Mouse (Mus musculus) intestine, embryonic 16.5 days (tissue): ENCODE data around the gene Ube3a. TPM values are rescaled to one million over a fixed set of nuclear protein-coding genes. Genes with fewer than 3 reads are reported as not detected.

Source experiments
- ATAC-seq: fragments of 200-750 bp; cut with Nextera tagmentation; 2 replicates; pipeline ENCODE4 v1.8.0; 2017; ENCODE audit warnings: moderate TSS enrichment, moderate library complexity
- H3K27ac ChIP-seq: fragments of 300-500 bp; sonication (generic); 2 replicates; pipeline ENCODE4 v1.5.1; 2014; ENCODE audit warnings: mild to moderate bottlenecking, low read length
- H3K27me3 ChIP-seq: fragments of 300-500 bp; sonication (generic); replicated peaks from 2 replicates; pipeline ENCODE4 v1.6.1; 2014; ENCODE audit warnings: low read length, control low read depth, mixed read lengths; ENCODE audit not compliant: control insufficient read depth, insufficient read depth
- H3K36me3 ChIP-seq: fragments of 300-500 bp; sonication (generic); 2 replicates; pipeline ENCODE4 v1.6.1; 2014; ENCODE audit warnings: low read length, control low read depth; ENCODE audit not compliant: control insufficient read depth, insufficient read depth
- H3K4me1 ChIP-seq: fragments of 300-500 bp; sonication (generic); 2 replicates; pipeline ENCODE4 v1.6.1; 2014; ENCODE audit warnings: low read length, control low read depth, mixed read lengths; ENCODE audit not compliant: control insufficient read depth, insufficient read depth
- H3K4me2 ChIP-seq: fragments of 300-500 bp; sonication (generic); 2 replicates; pipeline ENCODE4 v1.6.1; 2014; ENCODE audit warnings: low read depth, low read length, control low read depth
- H3K4me3 ChIP-seq: fragments of 300-500 bp; sonication (generic); 2 replicates; pipeline ENCODE4 v1.5.1; 2014; ENCODE audit warnings: mild to moderate bottlenecking, low read length
- H3K9ac ChIP-seq: fragments of 300-500 bp; sonication (generic); 2 replicates; pipeline ENCODE4 v1.6.1; 2014; ENCODE audit warnings: low read depth, low read length
- H3K9me3 ChIP-seq: fragments of 300-500 bp; sonication (generic); 2 replicates; pipeline ENCODE4 v1.6.1; 2016; ENCODE audit warnings: low read length, control low read depth; ENCODE audit not compliant: control insufficient read depth
- WGBS: fragments of 180-500 bp; shearing (Covaris S2); extraction: QIAGEN DNeasy Blood & Tissue Kit; methylation state at CpG from one replicate; pipeline ENCODE4 v1.1.7; 2014; 5-methylcytosine and 5-hydroxymethylcytosine counted together
- polyA plus RNA-seq: library from polyadenylated mRNA; unstranded; fragments of >200 nt; fragmentation: Nextera tagmentation; extraction: Ambion mirVana; gene quantifications from 2 replicates; pipeline ENCODE4 v1.2.1, GENCODE M21; 2015

Ube3a gene
- polyA plus RNA-seq, 1 experiment from 2014 or later, result 95.0 TPM

DNA sequence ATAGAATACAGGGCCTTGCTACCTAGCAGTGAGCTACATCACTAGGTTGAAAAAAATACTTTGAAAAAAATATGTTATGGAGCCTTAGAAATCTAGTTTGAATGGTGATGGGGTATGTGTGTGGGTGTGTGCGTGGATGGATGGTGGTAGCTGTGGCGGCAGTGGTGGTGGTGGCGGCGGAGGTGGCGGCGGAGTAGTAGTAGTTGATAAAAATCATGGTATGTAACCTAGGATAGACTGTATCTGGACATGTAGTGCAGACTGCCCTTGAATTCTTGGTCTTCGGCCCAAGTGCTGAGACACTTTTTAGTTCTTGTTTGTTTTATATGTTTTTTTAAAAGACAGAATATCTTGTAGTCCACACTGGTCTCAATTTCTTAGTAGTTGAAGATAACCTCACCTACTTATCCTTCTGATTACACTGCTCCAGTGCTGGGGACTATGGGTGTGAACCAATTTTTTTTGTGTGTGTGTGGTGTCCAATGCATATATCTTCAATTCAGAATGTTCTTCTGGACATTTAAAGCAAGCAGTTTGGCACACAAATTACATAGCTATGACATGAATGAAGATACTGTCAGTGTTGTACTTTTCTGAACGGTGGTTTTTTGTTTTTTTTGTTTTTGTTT lies 6.3 kb downstream of the Ube3a start:
- Histone ChIP-seq H3K9me3 (no peaks in the 10 kb centered on the region), H3K4me1 (peaks cover 3% of the 10 kb centered on the region; the same call in 1 of the 2 replicates), H3K4me2 (no peak overlapping the region), H3K4me3 (no peak overlapping the region), H3K36me3 (no peaks in the 10 kb centered on the region), H3K9ac (no peak overlapping the region), H3K27me3 (no peaks in the 10 kb centered on the region), H3K27ac (no peak overlapping the region)
- no peak for ATAC-seq
- WGBS, result 95% methylated on average over 8 of the region's 8 CpGs

DNA sequence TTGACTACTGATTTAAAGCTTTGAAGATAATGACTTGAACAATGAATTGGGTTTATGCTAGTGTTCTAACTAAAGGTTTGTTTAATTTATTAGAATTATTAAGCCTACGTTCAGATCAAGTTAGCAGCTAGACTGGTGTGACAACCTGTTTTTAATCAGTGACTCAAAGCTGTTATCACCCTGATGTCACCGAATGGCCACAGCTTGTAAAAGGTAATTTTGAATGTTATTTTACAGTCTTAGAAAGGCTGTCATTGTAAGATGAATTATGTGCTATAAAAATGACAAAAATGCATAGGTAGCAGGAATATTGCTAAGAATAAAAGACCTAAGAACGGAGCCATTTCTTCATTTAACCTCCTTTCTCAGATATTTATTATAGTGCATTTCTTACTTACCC lies 14.7 kb downstream of the Ube3a start:
- WGBS, result 56% methylated on average over 3 of the region's 3 CpGs
- peak; percentile 63 for ATAC-seq

DNA sequence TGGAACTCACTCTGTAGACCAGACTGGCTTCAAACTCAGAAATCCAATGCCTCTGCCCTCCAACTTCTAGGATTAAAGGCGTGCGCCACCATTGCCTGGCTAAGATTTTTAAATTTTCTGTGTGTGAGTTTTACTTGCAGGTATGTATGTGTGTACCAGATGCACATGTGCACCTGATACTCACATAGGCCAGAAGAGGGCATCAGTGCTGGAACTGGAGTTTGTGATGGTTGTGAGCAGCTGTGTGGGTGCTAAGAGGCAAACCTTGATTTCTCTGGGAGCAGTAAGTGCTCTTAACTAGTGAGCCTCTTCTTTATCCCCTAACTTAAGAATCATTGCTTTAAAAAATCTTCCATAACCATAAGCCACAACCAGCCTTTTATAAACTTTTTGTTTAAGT lies 17.0 kb downstream of the Ube3a start:
- Histone ChIP-seq H3K4me1 (no peaks in the 10 kb centered on the region), H3K27ac (no peak overlapping the region), H3K9ac (no peak overlapping the region), H3K36me3 (no peaks in the 10 kb centered on the region), H3K4me2 (no peak overlapping the region), H3K9me3 (no peaks in the 10 kb centered on the region), H3K27me3 (no peaks in the 10 kb centered on the region), H3K4me3 (no peak overlapping the region)
- ATAC-seq, result no peak
- WGBS, result 93% methylated on average over 2 of the region's 2 CpGs

More for the DNA sequence above, 14.7 kb downstream of the Ube3a start:
- Histone ChIP-seq H3K27me3 (no peaks in the 10 kb centered on the region), H3K27ac (no peak overlapping the region), H3K4me3 (no peak overlapping the region), H3K36me3 (no peaks in the 10 kb centered on the region), H3K4me1 (no peaks in the 10 kb centered on the region), H3K4me2 (no peak overlapping the region), H3K9me3 (no peaks in the 10 kb centered on the region), H3K9ac (no peak overlapping the region)

DNA sequence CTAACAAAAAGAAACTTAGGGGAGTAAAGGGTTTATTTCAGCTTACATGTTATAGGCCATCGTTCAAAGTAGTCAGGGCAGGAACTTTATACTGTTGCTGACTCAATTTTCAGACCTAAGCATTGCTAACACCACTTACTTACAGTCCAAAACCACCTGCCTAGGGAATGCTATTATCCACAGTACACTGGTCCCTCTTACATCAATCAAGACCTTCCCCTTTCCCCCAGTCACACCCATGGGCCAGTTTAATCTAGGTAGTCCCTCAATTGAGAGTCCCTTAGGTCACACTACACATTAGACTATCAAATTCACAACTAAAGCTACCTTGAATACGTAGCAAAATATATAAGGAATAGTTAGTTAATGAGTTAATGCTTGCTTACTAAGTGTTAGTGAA lies 24.8 kb downstream of the Ube3a start:
- no peak overlapping the region for H3K4me2 ChIP-seq
- H3K36me3 ChIP-seq, result peaks cover 7% of the 10 kb centered on the region; the same call in 1 of the 2 replicates
- no peak overlapping the region for H3K27ac ChIP-seq
- H3K4me1 ChIP-seq, result no peaks in the 10 kb centered on the region
- H3K9ac ChIP-seq, result no peak overlapping the region
- no peak overlapping the region for H3K4me3 ChIP-seq
- ATAC-seq, result no peak
- no peaks in the 10 kb centered on the region; the same call in 1 of the 2 replicates for H3K9me3 ChIP-seq
- WGBS, result 97% methylated on average over 2 of the region's 2 CpGs
- H3K27me3 ChIP-seq, result no peaks in the 10 kb centered on the region

DNA sequence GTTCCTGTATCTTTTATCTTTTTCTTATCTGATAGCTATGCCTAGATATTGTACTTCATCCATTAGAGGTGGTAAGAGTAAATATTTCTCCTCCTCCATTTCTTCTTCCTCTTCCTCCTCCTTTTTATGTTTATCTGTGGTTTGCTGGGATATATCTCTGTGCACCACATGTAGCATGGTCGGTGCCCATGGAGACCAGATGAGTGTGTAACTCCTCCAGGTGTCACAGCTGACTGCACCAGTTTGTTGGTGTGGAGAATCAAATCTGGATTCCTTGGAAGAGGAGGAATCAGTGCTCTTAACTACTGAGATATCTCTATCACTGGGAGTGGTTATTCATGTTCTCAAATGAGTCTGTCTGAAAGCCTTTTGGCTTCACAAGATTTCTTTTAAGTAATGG lies 37.0 kb downstream of the Ube3a start:
- ATAC-seq, result no peak

DNA sequence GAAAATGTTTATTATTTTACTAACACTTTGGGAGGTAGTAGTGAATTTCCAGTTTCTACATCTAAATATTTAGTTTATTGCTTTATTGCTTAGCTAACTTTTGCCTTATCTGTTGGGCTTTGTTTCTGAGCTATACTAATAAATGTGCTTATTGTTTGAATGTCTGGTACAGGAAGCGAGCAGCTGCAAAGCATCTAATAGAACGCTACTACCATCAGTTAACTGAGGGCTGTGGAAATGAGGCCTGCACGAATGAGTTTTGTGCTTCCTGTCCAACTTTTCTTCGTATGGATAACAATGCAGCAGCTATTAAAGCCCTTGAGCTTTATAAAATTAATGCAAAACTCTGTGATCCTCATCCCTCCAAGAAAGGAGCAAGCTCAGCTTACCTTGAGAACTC lies 43.2 kb downstream of the Ube3a start:
- H3K27me3 ChIP-seq, result no peaks in the 10 kb centered on the region
- peak; percentile 52; the same call in 1 of the 2 replicates for ATAC-seq
- H3K4me1 ChIP-seq, result no peaks in the 10 kb centered on the region; the same call in 1 of the 2 replicates
- H3K9ac ChIP-seq, result no peak overlapping the region
- H3K4me2 ChIP-seq, result no peak overlapping the region
- H3K9me3 ChIP-seq, result no peaks in the 10 kb centered on the region
- no peak overlapping the region for H3K27ac ChIP-seq
- 21% methylated on average over 4 of the region's 4 CpGs for WGBS
- no peaks in the 10 kb centered on the region for H3K36me3 ChIP-seq
- no peak overlapping the region for H3K4me3 ChIP-seq

More for the DNA sequence above, 37.0 kb downstream of the Ube3a start:
- Histone ChIP-seq H3K4me1 (no peaks in the 10 kb centered on the region; the same call in 1 of the 2 replicates), H3K27me3 (no peaks in the 10 kb centered on the region), H3K4me3 (no peak overlapping the region), H3K36me3 (no peaks in the 10 kb centered on the region), H3K4me2 (no peak overlapping the region), H3K9ac (no peak overlapping the region), H3K27ac (no peak overlapping the region), H3K9me3 (no peaks in the 10 kb centered on the region)
- WGBS, result 89% methylated on average over 1 of the region's 1 CpGs

DNA sequence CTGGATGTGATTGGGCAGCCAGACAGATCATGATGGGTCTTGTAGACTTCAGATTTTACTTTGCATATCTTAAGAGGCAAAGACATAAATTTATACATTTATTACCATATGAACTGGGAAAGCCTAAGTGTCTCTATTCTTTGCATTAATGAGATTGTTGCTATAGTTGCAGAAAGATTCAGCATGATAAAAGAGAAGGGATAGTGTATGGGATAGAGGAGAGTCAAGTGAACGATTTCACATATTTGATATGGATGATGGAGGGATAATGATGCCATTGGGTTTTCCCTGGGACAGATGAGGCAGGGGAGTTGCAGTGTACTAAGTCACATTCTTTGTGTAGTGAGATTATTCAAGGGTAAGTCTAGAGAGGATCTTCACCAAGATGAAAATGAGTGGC lies 84.0 kb downstream of the Ube3a start:
- H3K4me1 ChIP-seq, result no peaks in the 10 kb centered on the region
- H3K27ac ChIP-seq, result no peak overlapping the region
- WGBS, result 90% methylated on average over 1 of the region's 1 CpGs
- H3K36me3 ChIP-seq, result no peaks in the 10 kb centered on the region
- no peak overlapping the region for H3K4me2 ChIP-seq
- no peaks in the 10 kb centered on the region for H3K9me3 ChIP-seq
- no peaks in the 10 kb centered on the region for H3K27me3 ChIP-seq
- ATAC-seq, result no peak
- no peak overlapping the region for H3K9ac ChIP-seq
- H3K4me3 ChIP-seq, result no peak overlapping the region

DNA sequence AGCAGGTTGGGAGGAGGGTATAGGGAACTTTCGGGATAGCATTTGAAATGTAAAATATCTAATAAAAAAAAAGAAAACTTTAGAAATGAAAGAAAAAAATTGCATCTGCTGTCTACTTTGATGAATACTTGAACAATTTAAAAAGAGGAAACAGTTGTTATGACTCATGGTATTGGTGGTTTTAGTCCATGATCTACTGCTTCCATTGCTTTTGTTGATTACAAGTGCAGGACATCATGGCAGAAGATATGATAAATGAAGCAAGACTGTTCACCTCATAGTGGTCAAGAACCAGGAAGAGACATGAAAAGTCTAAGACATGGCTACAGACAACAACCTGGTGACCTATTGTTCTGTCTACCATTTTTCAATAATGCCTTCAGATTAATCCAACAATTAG lies 94.2 kb downstream of the Ube3a start:
- H3K27ac ChIP-seq, result no peak overlapping the region
- no peak overlapping the region for H3K4me3 ChIP-seq
- H3K27me3 ChIP-seq, result no peaks in the 10 kb centered on the region
- no peak overlapping the region for H3K9ac ChIP-seq
- H3K4me1 ChIP-seq, result no peaks in the 10 kb centered on the region
- no peaks in the 10 kb centered on the region for H3K36me3 ChIP-seq
- 100% methylated on average over 1 of the region's 1 CpGs for WGBS
- no peaks in the 10 kb centered on the region for H3K9me3 ChIP-seq
- no peak overlapping the region for H3K4me2 ChIP-seq
- ATAC-seq, result no peak
